Mouse (Mus musculus): Measurements from ENCODE around the gene Tgfbr1. TPM values are rescaled to one million over a fixed set of nuclear protein-coding genes. Genes with fewer than 3 reads are reported as not detected.

Tgfbr1 gene
- polyA plus RNA-seq, 1 experiment from 2014 or later, result 111 TPM

DNA sequence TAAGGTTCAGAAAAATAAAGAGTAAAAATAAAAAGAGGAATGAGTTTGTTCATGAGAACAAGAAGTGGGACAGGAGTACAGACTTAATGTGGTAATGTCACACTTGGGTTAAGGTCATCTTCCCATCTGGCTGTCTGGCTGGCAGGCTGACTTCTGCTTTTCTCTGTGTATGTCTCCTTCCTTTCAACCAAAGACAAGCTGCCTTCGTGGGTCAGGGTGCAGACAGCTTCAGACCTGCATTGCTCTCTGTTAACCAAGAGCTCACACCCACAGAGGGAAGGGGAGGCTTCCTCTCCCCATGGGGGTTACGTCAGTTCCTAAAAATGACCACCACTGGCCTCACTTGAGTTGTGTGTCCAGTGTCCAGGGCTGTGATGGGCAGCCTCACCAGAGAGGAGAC is 37.6 kb upstream of the Tgfbr1 start:
- WGBS, result 74% methylated on average over 2 of the region's 2 CpGs
- ATAC-seq (ENCODE audit: insufficient read depth, low FRiP score, low TSS enrichment), result no peak
- no peaks in the 10 kb centered on the region for H3K27me3 ChIP-seq (ENCODE audit: control insufficient read depth, insufficient read depth, low read length)

DNA sequence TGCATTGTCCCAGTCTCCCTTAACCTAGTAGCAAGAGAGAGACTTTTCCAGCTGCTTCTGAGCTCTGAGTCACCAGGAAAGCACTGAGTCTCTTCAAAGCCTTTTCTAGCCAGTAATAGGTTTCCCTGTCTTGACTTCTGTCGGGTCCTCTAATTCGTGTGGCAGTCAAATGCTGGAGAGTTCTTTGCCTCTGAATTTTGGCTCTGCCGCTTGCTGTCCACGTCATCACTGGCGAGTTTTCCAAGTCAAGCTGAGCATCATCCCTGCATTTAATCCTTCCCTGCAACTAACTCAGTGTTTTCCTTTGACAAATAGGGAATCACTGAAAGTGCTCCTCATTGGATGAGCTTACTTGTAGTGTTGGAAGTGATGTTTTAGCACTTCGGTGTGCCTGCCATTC is 36.6 kb upstream of the Tgfbr1 start:
- Histone ChIP-seq H3K27ac (ENCODE audit: low read depth, low read length) (no peak overlapping the region), H3K4me1 (ENCODE audit: control insufficient read depth, insufficient read depth, low read length) (no peaks in the 10 kb centered on the region), H3K4me3 (ENCODE audit: low read depth, low read length) (no peak overlapping the region), H3K4me2 (ENCODE audit: low read depth) (no peak overlapping the region), H3K27me3 (ENCODE audit: control insufficient read depth, insufficient read depth, low read length) (no peaks in the 10 kb centered on the region), H3K9me3 (ENCODE audit: control insufficient read depth, low read length) (no peaks in the 10 kb centered on the region), H3K36me3 (ENCODE audit: control insufficient read depth, insufficient read depth, low read length) (no peaks in the 10 kb centered on the region), H3K9ac (ENCODE audit: low read length) (no peak overlapping the region)
- DNase-seq (ENCODE audit: low spot score) (no peak), ATAC-seq (ENCODE audit: insufficient read depth, low FRiP score, low TSS enrichment) (no peak)
- WGBS, result 81% methylated on average over 6 of the region's 6 CpGs

More for the DNA sequence above, 37.6 kb upstream of the Tgfbr1 start:
- no peak overlapping the region for H3K4me2 ChIP-seq (ENCODE audit: low read depth)
- H3K9ac ChIP-seq (ENCODE audit: low read length), result no peak overlapping the region
- no peaks in the 10 kb centered on the region for H3K4me1 ChIP-seq (ENCODE audit: control insufficient read depth, insufficient read depth, low read length)
- H3K27ac ChIP-seq (ENCODE audit: low read depth, low read length), result no peak overlapping the region
- no peak overlapping the region for H3K4me3 ChIP-seq (ENCODE audit: low read depth, low read length)
- H3K9me3 ChIP-seq (ENCODE audit: control insufficient read depth, low read length), result no peaks in the 10 kb centered on the region
- DNase-seq (ENCODE audit: low spot score), result no peak
- H3K36me3 ChIP-seq (ENCODE audit: control insufficient read depth, insufficient read depth, low read length), result no peaks in the 10 kb centered on the region

DNA sequence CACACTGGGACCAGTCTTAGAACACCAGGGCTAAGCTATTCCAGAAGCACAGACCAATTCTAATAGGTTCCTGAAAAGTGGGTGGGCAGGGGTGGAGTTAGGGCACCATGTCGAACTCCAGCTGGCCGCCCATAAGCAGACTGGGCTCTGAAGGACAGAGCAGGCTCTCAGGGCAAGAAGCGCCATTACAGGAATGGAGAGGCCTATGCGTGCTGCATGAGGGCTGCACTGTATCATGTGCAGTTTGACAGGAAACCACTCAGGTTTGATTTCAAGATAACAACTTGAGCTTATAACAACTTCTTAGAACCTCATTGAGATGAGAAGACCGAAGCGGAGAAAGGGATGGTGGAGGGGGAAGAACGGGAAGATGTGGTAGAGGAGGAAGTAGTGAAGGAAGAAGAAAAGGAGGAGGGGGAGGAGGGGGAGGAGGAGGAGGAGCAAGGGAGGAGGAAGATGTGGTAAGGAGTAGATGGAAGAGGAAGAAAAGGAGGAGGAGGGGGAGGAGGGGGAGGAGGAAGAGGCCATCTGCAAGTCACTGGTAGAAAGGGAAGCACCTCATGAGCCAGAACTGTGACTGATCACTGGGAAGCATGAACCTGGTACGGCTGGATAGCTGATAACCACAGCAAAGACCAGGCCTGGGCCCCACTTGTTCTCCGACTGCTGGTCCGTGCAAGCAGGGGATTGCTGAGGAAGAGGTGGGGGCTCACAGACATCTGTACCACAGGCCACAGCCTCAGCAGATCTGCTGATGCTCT is 33.3 kb upstream of the Tgfbr1 start:
- Histone ChIP-seq H3K4me3 (ENCODE audit: low read depth, low read length) (no peak overlapping the region), H3K36me3 (ENCODE audit: control insufficient read depth, insufficient read depth, low read length) (no peaks in the 10 kb centered on the region), H3K9ac (ENCODE audit: low read length) (no peak overlapping the region), H3K4me1 (ENCODE audit: control insufficient read depth, insufficient read depth, low read length) (no peaks in the 10 kb centered on the region), H3K9me3 (ENCODE audit: control insufficient read depth, low read length) (no peaks in the 10 kb centered on the region), H3K27ac (ENCODE audit: low read depth, low read length) (no peak overlapping the region), H3K4me2 (ENCODE audit: low read depth) (no peak overlapping the region), H3K27me3 (ENCODE audit: control insufficient read depth, insufficient read depth, low read length) (no peaks in the 10 kb centered on the region)
- DNase-seq (ENCODE audit: low spot score) (no peak), ATAC-seq (ENCODE audit: insufficient read depth, low FRiP score, low TSS enrichment) (no peak)
- 89% methylated on average over 10 of the region's 10 CpGs for WGBS

DNA sequence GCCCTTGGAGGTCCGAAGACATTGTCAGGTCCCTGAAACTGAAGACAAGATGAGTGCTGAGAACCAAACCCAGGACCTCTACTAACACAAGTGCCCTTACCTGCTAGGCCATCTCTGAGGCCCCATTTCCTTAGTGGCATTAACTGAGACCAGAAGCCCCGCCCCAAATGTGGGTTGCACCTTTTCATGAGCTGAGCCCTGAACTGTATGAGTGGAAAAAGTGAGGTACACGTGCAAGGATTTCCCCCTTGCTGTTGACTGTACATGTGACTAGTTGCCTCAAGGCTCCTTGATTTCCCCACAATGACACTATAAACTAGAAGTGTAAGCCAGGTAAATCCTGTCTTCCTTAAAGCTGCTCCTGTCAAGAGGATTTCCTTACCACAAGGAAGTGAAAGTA is 30.7 kb upstream of the Tgfbr1 start:
- H3K4me3 ChIP-seq (ENCODE audit: low read depth, low read length), result no peak overlapping the region
- no peaks in the 10 kb centered on the region for H3K36me3 ChIP-seq (ENCODE audit: control insufficient read depth, insufficient read depth, low read length)
- no peaks in the 10 kb centered on the region for H3K27me3 ChIP-seq (ENCODE audit: control insufficient read depth, insufficient read depth, low read length)
- H3K9ac ChIP-seq (ENCODE audit: low read length), result no peak overlapping the region
- ATAC-seq (ENCODE audit: insufficient read depth, low FRiP score, low TSS enrichment), result no peak
- H3K4me2 ChIP-seq (ENCODE audit: low read depth), result no peak overlapping the region
- H3K9me3 ChIP-seq (ENCODE audit: control insufficient read depth, low read length), result no peaks in the 10 kb centered on the region
- H3K4me1 ChIP-seq (ENCODE audit: control insufficient read depth, insufficient read depth, low read length), result no peaks in the 10 kb centered on the region
- no peak for DNase-seq (ENCODE audit: low spot score)
- WGBS, result 77% methylated on average over 3 of the region's 3 CpGs
- H3K27ac ChIP-seq (ENCODE audit: low read depth, low read length), result no peak overlapping the region

DNA sequence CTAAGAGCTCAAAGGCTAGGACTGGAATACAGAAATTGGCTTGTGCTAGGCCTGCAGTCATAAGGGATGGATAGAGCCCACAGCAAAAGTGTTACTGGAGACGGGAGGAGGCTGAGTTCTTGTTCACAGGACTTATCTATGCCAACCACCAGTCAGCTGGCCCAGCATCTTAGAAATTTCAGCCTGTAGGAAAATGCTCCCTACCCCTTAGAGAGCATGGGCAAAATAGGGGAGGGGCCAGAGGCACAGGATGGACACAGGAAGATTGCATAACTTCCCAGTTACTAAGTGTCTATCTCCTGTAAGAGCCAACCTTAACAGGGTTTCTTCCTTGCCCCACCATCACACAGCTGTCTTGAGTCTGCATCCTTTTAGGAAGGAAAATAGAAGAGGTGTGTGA is 28.8 kb upstream of the Tgfbr1 start:
- Histone ChIP-seq H3K9ac (ENCODE audit: low read length) (no peak overlapping the region), H3K36me3 (ENCODE audit: control insufficient read depth, insufficient read depth, low read length) (no peaks in the 10 kb centered on the region), H3K4me2 (ENCODE audit: low read depth) (no peak overlapping the region), H3K27ac (ENCODE audit: low read depth, low read length) (no peak overlapping the region), H3K4me1 (ENCODE audit: control insufficient read depth, insufficient read depth, low read length) (no peaks in the 10 kb centered on the region), H3K27me3 (ENCODE audit: control insufficient read depth, insufficient read depth, low read length) (no peaks in the 10 kb centered on the region), H3K4me3 (ENCODE audit: low read depth, low read length) (no peak overlapping the region), H3K9me3 (ENCODE audit: control insufficient read depth, low read length) (no peaks in the 10 kb centered on the region)
- no peak for ATAC-seq (ENCODE audit: insufficient read depth, low FRiP score, low TSS enrichment)
- WGBS, result 64% methylated on average over 1 of the region's 1 CpGs
- DNase-seq (ENCODE audit: low spot score), result no peak

DNA sequence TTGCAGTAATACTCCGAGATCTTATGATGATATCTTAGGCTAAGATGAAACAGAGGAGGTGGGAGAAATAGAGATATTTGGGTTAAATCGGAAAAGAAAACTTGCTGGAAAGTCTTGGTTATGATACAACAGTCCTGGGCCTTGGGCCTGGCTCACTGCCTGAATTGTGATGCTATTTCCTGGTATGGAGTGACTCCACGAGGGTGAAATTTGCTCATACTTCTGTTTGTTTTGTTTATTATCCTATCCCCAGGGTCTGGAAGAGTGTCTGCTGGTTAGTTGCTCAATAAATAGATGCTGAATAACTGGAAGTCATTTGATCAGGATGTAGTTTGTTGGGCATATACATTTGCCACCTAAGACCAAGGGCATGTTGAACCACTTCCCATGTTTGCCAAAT is 25.2 kb upstream of the Tgfbr1 start:
- ATAC-seq (ENCODE audit: insufficient read depth, low FRiP score, low TSS enrichment), result no peak
- no peaks in the 10 kb centered on the region for H3K4me1 ChIP-seq (ENCODE audit: control insufficient read depth, insufficient read depth, low read length)
- WGBS, result 89% methylated on average over 3 of the region's 3 CpGs
- no peaks in the 10 kb centered on the region for H3K27me3 ChIP-seq (ENCODE audit: control insufficient read depth, insufficient read depth, low read length)
- H3K9me3 ChIP-seq (ENCODE audit: control insufficient read depth, low read length), result no peaks in the 10 kb centered on the region
- H3K36me3 ChIP-seq (ENCODE audit: control insufficient read depth, insufficient read depth, low read length), result no peaks in the 10 kb centered on the region
- H3K4me2 ChIP-seq (ENCODE audit: low read depth), result no peak overlapping the region
- no peak for DNase-seq (ENCODE audit: low spot score)
- H3K4me3 ChIP-seq (ENCODE audit: low read depth, low read length), result no peak overlapping the region
- H3K27ac ChIP-seq (ENCODE audit: low read depth, low read length), result no peak overlapping the region
- no peak overlapping the region for H3K9ac ChIP-seq (ENCODE audit: low read length)

DNA sequence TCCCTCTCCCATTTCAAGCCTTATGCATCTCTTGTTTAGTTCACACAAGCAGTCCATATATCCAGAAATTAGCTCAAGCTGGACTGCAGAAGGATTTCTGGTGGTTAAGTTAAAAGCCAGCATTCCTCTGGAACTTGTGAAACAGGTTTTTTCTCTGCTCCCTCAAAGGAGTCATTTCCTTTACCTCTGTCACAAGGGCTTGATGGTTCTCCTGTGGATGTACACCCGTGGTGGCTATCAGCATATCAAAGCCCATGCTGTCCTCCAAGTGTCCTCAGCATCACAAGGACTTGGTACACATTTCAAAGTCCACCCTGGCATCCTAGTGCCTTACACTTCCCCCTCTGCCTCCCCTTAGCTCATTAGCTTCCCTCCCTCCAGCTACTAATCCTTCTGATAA is 23.7 kb upstream of the Tgfbr1 start:
- WGBS, result 0% methylated on average over 1 of the region's 1 CpGs
- no peak for ATAC-seq (ENCODE audit: insufficient read depth, low FRiP score, low TSS enrichment)

DNA sequence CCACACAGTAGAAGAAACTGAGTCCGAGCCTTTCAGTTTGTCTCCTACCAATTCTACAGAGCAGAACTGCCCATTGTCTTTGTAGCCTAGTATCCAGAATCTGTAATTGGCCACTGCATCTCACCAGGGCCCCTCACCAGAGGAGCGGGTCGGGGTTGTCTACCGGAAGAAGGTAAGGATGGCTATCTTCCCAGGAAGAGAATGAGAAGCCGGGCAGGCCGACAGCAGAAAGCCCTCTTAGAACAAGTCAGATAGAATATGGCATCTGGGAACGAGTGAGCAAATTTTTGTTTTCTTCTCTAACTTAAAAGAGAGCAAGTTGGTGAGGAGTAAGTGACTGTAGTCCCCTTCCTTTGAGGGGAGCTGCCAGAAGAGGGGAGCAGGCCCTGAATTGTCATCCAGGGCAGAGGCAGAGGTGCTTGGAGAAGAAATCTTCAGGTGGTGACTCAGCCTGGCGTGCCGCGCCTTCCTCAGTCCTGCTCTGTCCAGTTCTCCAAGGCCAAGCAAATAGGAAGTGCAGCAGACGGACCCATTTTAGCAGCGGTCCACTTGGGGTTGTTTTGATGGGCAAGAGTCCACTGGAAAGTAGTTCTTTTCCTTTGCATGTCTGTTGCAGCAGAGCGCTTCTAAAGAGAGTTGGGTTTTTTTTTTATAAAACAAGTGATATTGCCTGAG is 22.5 kb upstream of the Tgfbr1 start:
- WGBS, result 94% methylated on average over 13 of the region's 13 CpGs
- Histone ChIP-seq H3K4me3 (ENCODE audit: low read depth, low read length) (no peak overlapping the region), H3K27me3 (ENCODE audit: control insufficient read depth, insufficient read depth, low read length) (no peaks in the 10 kb centered on the region), H3K4me2 (ENCODE audit: low read depth) (no peak overlapping the region), H3K4me1 (ENCODE audit: control insufficient read depth, insufficient read depth, low read length) (no peaks in the 10 kb centered on the region), H3K9me3 (ENCODE audit: control insufficient read depth, low read length) (no peaks in the 10 kb centered on the region), H3K36me3 (ENCODE audit: control insufficient read depth, insufficient read depth, low read length) (no peaks in the 10 kb centered on the region), H3K27ac (ENCODE audit: low read depth, low read length) (no peak overlapping the region), H3K9ac (ENCODE audit: low read length) (no peak overlapping the region)
- no peak for DNase-seq (ENCODE audit: low spot score)
- ATAC-seq (ENCODE audit: insufficient read depth, low FRiP score, low TSS enrichment), result no peak

More for the DNA sequence above, 23.7 kb upstream of the Tgfbr1 start:
- Histone ChIP-seq H3K27me3 (ENCODE audit: control insufficient read depth, insufficient read depth, low read length) (no peaks in the 10 kb centered on the region), H3K9ac (ENCODE audit: low read length) (no peak overlapping the region), H3K9me3 (ENCODE audit: control insufficient read depth, low read length) (no peaks in the 10 kb centered on the region), H3K36me3 (ENCODE audit: control insufficient read depth, insufficient read depth, low read length) (no peaks in the 10 kb centered on the region), H3K27ac (ENCODE audit: low read depth, low read length) (no peak overlapping the region), H3K4me2 (ENCODE audit: low read depth) (no peak overlapping the region), H3K4me3 (ENCODE audit: low read depth, low read length) (no peak overlapping the region), H3K4me1 (ENCODE audit: control insufficient read depth, insufficient read depth, low read length) (no peaks in the 10 kb centered on the region)
- DNase-seq (ENCODE audit: low spot score), result no peak

DNA sequence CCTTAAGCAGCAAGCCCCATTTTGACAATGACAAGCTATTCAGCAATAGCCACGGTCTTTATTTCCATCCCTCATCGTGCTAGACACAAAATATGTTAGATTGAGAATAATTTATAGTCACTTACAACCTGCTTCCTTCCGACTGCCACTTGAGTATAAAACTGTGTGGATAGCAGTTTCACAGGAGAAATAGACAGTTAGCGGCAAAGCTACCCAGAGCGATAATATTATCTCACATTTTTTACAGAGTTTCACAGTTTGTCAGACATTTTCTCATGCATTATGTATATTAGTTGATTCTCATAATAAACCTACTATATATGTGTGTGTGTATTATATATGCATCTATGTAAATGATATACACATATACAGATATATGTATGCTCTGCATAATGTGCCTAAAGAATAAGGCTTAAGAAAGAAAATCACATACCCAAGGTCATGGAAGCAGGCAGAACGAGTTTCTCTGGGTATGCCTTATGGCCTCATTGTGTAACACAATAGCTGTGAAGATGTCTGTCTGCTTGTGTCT is 20.1 kb upstream of the Tgfbr1 start:
- Histone ChIP-seq H3K4me2 (ENCODE audit: low read depth) (no peak overlapping the region), H3K27ac (ENCODE audit: low read depth, low read length) (no peak overlapping the region), H3K27me3 (ENCODE audit: control insufficient read depth, insufficient read depth, low read length) (no peaks in the 10 kb centered on the region), H3K4me1 (ENCODE audit: control insufficient read depth, insufficient read depth, low read length) (no peaks in the 10 kb centered on the region), H3K9ac (ENCODE audit: low read length) (no peak overlapping the region), H3K9me3 (ENCODE audit: control insufficient read depth, low read length) (no peaks in the 10 kb centered on the region), H3K36me3 (ENCODE audit: control insufficient read depth, insufficient read depth, low read length) (no peaks in the 10 kb centered on the region), H3K4me3 (ENCODE audit: low read depth, low read length) (no peak overlapping the region)
- WGBS, result 89% methylated on average over 6 of the region's 6 CpGs
- no peak for ATAC-seq (ENCODE audit: insufficient read depth, low FRiP score, low TSS enrichment)
- no peak for DNase-seq (ENCODE audit: low spot score)
